Mouse (Mus musculus): ENCODE data around the gene Kif6.

Gene Kif6

DNA sequence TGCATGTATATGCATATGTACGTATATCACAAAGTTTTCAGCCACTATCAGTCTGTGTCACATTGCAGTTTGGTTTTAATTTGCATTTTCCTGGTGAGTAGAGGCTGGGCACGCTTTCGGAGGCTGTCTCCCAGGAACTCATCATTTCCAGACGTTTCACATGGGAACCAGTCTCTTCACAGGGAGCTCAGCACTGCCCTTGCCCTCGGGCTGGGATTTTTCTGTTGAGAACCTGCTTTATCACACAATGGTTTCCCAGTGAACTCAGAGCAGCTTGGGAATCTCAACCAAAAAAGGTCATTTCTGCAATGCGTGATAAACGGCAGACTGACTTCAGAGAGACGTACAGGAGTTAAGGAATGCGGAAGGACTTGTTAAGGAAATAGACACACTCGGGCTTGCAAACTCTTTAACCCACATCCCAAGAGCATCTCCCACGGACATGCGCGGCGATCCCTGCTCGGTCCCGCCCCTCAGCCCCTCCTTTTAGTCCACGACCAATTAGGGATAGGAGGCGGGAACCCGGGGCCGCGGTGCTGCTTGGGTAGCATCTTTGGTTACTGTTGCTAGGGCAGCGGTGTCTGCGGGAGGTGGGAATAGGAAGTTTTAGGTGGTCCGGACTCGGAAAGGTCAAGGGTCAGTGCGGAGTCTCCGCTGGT is at the start of gene Kif6:
Gene Kif6, plus strand, starts transcription at position 560 of the 659 bp plus-strand sequence.
- DNase-seq (ENCODE audit: low spot score in 2 of 2) = peak; percentile 60 to 74

DNA sequence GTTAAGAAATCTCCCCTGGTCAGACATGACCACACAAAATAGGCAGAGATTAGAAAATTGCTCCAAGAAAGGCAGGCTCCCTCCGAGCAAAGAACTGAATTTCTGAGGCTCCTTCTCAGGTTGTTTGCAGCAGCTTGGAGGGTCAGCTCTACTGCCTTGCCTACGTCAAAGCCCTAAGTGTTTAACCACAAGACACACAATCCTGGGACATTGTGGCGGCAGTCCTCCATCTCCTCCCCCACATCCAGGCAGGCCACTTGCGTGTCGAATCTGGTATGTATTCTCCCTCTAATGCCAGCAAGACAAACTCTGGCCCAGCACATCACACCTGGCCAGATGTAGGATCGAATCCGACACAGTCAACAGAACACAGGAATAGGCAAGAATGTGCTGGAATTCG is 46.2 kb upstream of the Kif6 start:
- no peak for DNase-seq (ENCODE audit: low spot score in 2 of 2)

DNA sequence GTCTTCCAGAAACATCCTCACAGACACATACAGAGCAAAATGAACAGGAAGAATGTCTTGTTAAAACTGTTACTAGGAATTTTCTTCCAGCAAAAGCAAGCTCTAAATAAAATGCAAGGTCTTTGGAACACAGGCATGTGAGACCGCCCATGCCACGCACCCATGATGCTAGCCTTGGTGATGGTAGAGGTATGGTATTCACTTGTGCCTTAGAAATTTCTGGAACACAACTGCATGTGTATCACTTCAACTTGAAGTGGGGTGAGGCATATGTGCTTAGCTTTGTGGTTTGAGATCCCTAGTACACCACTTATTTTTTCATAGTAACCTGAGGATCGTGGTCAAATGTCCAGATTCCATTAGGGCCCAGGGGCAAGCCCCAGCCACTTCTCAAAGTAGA is 37.6 kb upstream of the Kif6 start:
- DNase-seq (ENCODE audit: low spot score in 2 of 2) = no peak

DNA sequence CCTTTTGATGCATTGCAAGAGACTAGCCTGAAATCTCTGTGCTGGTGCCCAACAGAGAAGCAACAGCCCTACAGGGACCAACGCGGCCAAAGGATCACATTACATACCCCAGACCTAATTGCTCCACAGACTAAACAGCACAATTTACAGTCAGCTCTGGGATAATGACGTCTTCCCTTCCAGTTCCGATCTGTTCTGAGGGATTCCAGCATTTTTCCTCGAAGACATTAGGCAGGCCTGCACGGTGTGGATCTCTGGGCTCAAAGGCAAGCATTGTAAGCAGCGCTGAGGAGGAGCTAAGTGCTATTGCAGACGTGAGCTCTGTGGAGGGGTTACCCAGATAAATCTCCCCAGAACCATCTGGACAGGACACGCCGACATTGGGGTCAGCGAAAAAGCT is 32.5 kb upstream of the Kif6 start:
- no peak for DNase-seq (ENCODE audit: low spot score in 2 of 2)

DNA sequence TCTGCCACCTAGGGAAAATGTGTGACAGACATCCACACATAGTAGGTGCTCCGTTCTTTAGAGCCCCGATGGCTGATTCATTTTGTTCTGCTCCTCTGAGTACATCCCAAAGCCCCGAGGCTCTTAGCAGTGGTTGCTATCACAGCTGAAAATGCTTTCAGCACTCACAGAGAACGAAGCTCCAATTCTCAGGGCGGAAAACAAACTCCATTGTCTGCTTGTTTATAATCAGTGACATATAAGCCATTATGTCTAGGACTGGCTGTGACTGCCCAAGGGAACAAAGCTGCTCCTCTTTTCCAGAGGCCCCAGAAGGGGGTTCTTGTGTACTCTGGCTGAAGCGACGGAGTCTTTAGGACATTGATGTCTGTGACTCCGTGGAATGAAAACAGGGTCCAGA is 24.9 kb upstream of the Kif6 start:
- DNase-seq (ENCODE audit: low spot score in 2 of 2) = no peak

DNA sequence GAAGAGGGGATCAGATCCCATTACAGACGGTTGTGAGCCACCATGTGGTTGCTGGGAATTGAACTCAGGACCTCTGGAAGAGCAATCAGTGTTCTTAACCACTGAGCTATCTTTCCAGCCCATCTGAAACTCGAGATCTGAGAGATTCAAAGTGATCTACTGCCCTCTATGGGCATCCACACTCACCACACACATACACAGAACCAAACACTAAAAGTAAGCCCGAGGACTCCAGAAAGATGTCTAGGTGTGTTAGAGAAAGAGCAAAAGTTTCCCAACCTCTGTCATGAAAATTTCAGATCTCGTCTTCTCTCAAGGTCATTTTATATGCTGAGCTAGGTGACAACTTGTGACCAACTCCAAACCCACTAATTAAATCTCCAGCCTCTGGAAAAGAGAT is 9.5 kb upstream of the Kif6 start:
- no peak for DNase-seq (ENCODE audit: low spot score in 2 of 2)

DNA sequence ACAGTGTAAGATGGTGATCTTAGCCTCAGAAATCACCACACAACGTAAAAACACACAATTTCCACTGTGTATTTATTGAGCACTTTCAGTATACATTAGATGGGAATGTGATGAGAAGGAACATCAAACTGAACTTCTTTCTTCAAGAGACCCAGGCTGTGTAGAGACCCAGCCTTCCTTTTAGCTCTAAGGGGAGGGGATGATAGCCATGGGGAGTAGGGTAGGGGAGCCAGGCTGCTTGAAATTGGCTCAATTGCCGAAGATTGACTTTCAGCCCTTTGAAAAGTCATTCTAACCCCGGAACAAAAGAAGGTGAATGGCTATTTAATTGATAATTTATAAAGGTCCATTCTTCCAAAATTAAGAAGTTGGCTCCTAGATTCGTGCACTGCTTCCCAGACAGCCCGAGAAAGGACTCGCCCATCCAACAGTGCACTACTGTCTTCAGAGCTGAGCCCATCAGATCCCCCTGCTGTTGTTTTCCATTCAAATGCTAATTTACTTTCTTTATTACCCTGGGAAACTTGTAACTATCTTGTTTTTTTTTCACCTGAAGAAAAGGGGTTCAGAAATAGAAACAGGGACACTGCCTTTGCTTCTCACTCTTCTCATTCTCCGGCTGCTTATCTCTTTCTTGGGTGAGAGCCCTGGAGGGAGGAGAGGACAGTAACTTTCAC is 7.4 kb upstream of the Kif6 start:
- no peak for DNase-seq (ENCODE audit: low spot score in 2 of 2)

DNA sequence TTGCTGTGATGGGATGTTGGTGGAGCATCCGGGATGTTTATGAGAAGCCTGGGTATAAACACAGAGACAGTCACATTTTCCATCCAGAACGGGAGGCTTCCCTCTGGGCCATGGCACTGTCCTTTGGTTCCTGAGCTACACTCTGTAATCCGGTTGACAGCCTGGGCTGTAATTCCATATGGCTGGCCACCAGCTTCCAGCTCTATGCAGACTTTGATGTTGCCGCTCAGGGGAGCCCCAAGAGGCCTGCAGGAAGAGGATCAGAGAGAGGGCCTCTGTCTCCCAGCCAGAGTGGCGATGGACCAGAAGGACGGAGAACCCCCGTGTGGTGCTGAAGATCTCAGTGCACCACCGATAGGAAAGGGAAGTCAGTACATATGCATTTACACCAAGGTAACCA is 4.6 kb upstream of the Kif6 start:
- no peak for DNase-seq (ENCODE audit: low spot score in 2 of 2)

DNA sequence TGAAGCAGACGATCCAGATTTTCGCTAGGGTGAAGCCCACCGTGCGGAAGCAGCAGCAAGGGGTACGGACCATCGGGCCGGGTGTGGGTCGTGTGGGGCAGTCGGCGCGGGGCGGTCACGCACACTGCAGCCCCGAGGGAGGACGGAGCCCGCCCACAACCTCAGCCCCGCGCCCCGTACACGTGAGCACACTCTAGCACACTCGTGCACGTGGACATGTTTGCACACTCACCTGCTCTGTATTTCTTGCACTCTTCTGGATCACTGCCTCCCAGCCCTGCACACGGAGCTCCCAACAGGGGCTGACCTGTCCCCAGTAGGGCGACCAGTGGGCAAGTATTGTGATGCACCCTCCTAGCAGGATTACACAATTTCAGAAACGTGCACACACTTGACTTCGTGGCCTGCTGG is 310 bp downstream of the Kif6 start:
- no peak for DNase-seq (ENCODE audit: low spot score in 2 of 2)

DNA sequence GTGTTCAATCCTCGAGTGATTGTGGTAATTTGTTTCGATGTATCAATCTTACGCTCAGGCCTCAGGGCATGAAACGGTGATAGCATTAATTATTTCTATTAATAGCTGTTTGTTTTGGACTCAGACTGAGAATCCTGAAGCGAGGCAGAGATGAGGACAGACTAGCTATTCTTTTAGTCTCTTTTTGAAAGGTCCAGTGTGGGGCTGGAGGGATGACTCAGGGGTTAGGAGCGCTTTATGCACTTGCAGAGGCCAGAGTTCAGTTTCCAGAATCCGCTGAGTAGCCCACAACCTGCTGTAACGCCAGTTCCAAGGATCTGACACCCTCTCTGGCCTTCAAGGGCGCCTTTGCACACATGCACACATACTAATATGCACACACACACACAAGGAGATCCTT is 9.6 kb downstream of the Kif6 start:
- no peak for DNase-seq (ENCODE audit: low spot score in 2 of 2)

DNA sequence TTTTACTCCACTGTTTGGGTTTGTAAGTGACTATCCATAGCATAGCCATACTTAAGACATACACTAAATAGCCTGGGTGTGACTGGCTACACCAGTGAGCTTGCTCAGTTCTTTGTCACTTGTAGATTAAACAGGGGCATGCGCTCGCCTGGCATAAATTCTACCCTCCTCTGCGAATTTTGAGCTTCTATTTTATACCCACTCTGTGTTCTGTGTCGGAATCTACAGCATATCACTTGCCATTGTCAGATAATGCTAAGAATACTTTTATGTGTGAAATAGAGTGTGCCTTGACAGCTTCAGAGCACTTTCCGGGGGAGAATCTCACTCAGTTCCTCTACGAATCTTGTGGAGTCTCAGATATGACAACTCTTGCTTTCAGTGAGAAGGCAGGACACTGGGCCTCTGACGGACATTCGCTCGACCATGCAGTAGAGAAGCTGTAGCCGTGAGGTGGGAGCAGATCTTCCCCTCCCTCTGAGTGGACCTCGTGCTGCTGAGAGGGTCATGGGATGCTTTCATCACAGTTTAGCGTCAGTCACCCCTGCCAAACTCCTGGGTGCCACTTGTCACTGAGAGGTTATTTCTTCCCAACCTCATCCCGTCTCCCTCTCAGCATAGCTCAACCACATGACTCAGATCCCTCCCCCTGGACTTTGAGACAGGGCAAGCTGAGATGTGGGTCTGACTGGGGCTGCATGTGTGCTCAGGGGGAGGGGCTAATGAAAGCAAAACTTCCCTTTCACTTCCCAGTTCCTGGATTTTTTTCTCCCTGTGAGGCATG is 12.3 kb downstream of the Kif6 start:
- no peak for DNase-seq (ENCODE audit: low spot score in 2 of 2)

DNA sequence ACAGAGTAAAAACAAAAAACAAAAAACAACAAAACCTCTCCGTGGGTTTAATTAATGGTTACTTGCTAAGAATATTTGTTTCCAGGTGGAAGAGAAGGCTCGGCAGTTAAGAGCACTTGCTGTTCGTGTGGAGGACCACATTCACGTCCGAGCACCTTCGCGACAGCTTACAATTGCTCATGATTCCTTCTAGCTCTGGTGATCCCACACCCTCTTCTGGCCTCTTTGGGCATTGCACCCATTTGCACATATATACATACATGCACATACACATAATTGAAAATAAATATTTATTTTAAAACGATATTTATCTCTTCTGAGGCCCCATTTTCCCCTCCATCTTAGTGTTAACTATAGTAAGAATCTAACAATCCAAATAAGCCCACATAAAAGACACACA is 13.9 kb downstream of the Kif6 start:
- DNase-seq (ENCODE audit: low spot score in 2 of 2) = no peak

DNA sequence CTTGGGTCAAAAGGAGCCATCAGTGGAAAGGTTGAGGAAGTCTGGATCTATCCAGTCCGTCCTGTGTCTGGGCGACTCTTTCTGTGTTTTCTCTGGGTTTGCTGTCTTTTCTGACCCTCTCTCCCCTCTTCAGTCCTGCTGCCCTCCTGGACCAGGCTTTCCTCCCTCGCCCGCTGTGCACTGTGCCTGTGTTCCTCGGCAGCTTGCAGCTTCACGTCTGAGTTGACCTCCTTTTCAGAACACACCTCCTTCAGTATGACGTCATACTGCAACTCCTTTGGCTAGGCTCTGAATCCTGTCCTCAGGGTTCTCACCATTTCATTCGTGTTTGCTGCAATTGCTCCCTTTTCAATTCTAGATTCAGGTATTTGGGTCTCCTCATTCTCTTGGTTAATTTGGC is 18.1 kb downstream of the Kif6 start:
- DNase-seq (ENCODE audit: low spot score in 2 of 2) = no peak

DNA sequence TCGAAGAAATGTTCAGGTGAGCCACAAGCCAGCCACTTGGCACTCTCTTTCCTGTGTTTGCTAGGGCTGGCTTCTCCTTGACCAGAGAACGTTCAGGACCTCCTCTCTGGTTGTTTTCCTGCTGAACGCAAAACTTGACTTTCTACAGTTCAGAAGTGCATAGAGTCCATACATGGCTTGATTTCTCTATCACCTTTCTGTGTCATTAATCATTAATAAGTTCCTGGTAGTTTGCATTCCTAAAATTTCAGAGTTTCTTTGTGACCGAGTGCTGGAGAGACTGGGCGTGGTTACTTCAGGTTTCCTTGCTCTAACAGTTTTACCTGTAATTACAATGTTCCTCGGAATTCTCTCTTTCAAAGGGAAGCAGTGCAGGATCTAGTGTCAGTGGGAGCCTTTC is 27.0 kb downstream of the Kif6 start:
- DNase-seq (ENCODE audit: low spot score in 2 of 2) = no peak

DNA sequence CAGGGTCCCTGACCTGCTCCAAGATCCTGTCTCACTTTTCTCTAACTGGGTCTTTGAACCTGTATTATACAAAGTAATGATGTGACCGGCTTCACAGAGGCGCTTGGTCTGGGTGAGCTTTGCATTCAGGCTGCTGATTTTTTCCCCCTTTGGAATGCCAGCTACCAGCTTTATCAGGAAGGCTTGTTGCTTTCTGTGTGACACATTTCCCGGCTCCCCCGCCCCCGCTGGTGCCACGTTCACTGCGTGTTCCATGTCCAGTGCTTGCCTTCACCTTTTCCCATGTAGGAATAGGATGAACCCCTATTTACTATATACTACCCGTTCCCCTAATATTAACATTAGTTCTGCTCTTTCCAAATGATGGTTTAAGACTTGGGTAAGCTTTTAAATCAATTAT is 27.4 kb downstream of the Kif6 start:
- DNase-seq (ENCODE audit: low spot score in 2 of 2) = no peak

DNA sequence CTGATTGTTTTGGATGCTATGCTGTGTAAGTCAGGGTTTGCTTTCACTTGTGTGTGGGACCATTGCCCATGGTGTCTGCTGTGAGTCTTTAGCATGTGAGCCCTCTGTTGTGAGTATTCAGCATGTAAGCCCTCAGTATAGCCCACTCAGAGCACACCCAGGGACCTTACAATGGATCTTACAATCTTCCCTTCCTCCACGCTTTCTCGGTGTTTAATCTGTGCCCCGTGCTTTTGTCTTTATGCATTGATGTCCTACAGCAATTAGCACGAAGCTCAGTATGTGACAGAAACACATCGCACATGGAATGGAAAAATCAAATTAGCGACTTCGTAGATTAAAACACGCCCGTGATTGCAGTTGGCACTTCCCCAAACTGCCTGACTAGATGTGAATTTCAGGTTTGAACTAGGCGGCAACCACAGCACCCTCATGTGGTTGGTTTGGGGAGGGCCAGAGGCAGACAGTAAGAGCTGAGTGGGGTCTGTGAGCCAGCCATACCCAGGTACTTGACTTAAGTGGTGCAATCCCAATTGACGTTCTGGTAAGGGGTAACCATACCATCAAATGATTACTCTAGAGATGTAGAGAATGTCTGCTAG is 28.1 kb downstream of the Kif6 start:
- DNase-seq (ENCODE audit: low spot score in 2 of 2) = peak; percentile 16 to 25

DNA sequence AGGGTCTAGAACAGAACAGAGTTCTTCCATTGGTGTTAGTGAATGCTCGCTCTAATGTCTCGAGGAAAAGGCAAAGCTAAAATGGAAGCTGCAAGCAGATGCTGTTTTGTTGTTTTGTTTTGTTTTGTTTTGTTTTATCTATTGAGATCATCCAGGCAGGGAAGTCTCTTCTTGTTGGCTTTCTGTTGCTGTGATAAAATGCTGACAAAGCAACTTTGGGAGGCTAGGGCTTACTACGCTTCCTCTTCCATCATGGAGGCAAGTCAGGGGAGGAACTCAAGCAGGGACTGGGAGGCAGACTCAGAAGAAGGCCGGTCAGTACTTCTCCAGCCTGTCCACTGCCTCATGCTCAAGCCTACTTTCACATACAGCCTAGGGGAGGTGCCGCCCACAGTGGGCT is 31.3 kb downstream of the Kif6 start:
- DNase-seq (ENCODE audit: low spot score in 2 of 2) = no peak

DNA sequence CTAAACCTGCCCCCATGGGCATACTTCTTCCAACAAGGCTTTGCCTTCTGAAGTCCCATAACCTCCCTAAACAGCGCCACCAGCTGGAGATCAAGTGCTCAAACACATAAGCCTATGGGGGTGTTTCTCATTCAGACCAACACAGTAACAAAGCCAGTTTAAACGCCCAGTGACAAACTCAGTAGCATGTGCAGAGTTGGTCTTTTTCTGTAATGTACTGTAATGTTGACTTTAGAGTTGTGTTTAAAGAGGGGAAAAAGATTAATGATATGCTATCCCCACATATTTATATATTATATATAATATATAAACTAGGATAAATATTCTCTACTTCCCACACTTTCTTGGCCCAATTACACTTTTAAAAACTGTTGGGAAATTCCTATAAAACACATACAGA is 34.0 kb downstream of the Kif6 start:
- DNase-seq (ENCODE audit: low spot score in 2 of 2) = no peak

DNA sequence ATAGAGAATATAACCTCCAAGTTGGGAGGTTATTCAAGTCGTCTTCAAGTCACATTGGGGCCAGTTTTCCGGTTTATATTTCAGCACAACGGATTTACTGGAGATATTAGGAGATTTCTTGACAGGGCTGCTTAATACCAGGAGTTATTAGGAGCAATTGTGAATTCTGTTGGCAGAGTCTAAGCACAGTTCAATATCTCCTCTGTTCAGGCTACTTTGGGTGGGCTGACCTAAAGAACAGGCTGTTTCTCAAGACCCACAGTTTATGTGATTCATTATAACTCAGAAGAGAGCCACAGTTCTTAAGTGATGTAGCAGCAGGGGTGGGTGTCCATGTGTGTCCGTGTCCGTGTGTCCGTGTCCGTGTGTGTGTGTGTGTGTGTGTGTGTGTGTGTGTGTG is 34.5 kb downstream of the Kif6 start:
- DNase-seq (ENCODE audit: low spot score in 2 of 2) = no peak

DNA sequence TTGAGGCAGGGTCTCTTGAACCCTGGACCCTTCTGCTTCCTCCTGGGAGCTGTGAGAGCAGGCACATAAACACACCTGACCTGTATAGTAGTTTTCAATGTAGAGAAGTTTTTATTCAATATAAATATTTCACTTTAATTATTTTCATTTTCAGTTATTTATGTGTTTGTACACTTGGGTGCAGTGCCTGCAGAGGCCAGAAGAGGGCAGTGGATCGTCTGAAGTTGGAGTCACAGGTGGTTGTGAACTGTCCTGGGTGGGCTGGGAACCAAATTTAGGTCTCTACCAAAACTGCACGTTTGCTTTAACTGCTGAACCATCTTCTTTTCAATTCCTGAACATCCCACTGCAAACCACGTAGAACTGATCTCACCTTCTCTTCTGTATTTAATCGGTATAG is 35.4 kb downstream of the Kif6 start:
- DNase-seq (ENCODE audit: low spot score in 2 of 2) = no peak

DNA sequence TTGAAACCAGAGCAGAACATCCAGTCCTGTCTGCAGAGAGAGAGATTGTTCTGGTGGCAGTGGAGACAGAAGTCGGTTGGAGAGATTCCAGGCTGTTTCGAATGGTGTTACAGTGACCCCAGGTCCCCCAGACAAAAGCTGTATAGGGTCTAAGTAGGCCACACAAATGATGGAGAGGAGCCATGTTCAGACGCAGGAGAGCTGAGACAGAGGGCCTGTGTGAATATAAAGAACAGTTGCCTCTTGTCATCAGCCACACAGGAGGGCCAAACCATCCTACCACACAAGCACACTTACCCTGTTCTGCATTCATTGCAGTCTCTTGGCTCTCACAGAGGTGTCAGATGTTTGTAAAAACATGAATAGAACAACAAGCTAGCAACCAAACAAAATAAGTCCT is 37.4 kb downstream of the Kif6 start:
- DNase-seq (ENCODE audit: low spot score in 2 of 2) = no peak

DNA sequence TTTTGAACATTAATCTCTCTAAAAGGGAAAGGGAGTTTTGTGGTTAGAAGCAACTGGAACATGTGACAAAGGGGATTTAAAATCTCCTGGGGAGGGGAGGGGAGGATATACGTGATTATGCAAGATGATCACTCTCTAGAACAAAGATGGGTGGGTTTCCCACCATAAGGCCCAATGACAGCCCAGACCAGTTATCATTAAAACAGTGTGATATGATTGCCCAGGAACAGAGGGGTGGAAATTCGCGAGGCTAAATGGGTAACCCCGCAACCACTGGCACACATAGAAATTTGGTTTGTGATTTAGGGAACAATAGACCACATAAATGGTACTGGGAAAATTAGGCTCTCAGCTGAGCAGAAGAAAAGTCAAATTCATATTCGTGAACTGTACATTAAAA is 37.9 kb downstream of the Kif6 start:
- DNase-seq (ENCODE audit: low spot score in 2 of 2) = no peak

DNA sequence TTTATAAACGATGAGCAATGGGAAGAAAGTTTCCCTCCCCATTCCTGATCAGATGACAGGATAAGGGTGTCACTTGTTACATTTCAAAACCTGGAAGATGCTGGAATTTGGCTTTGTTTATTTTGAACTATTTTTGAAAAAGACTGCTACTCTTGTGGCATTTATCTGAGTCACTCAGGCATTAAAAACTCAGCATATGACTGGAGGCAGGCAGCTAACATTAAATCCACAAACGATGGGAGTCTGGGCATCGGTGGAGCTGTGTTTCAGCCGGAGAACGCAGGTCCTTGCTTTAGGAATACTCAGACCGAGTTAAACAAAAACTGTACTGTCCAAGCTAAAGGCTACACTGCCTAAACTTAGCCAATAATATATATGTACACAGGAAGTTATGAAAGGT is 46.7 kb downstream of the Kif6 start:
- DNase-seq (ENCODE audit: low spot score in 2 of 2) = no peak
